Mouse (Mus musculus) cerebellum, postnatal 4 days (tissue): ENCODE data around the gene Lrrc29.

Source experiments
- DNase-seq, 2 experiments: peaks; one replicate each; pipeline ENCODE4 v3.0.0; 2022; ENCODE audit warnings: low spot score in 2 of 2, mixed read lengths in 1 of 2

The Lrrc29 gene

GRCm38 (mm10) chr8:105290554-105291314, 35.3 kb downstream of the Lrrc29 start:
- peak; percentile 81 to 92 for DNase-seq

GRCm38 (mm10) chr8:105289805-105290460, 36.1 kb downstream of the Lrrc29 start, which contains the start of gene 4931428F04Rik:
TSS of gene 4931428F04Rik (minus strand) at chr8:105289864.
- DNase-seq, result peak in 1 of 2 experiments; percentile 64

GRCm38 (mm10) chr8:105288958-105289732, 36.9 kb downstream of the Lrrc29 start:
- DNase-seq, result peak; percentile 90 to 97

- DNase-seq, result no peak
These were observed 37.8 kb downstream of the Lrrc29 start for GRCm38 (mm10) chr8:105288231-105288630.

GRCm38 (mm10) chr8:105286907-105287306, 39.2 kb downstream of the Lrrc29 start:
- DNase-seq, result no peak

- DNase-seq, result no peak
These were observed 40.6 kb downstream of the Lrrc29 start for GRCm38 (mm10) chr8:105285514-105285913.

- no peak for DNase-seq
These were observed 43.0 kb downstream of the Lrrc29 start for GRCm38 (mm10) chr8:105283074-105283473.

- DNase-seq, result no peak
These were observed 43.8 kb downstream of the Lrrc29 start for GRCm38 (mm10) chr8:105282239-105282638.

- DNase-seq, result no peak
These were observed 44.3 kb downstream of the Lrrc29 start for GRCm38 (mm10) chr8:105281821-105282220.

GRCm38 (mm10) chr8:105280567-105280966, 45.5 kb downstream of the Lrrc29 start:
- DNase-seq, result no peak

GRCm38 (mm10) chr8:105278911-105279334, 47.2 kb downstream of the Lrrc29 start:
- DNase-seq, result peak; percentile 52 to 80

GRCm38 (mm10) chr8:105276292-105277120, 49.6 kb downstream of the Lrrc29 start:
- DNase-seq, result no peak

GRCm38 (mm10) chr8:105275840-105276239, 50.2 kb downstream of the Lrrc29 start, which contains the start of gene Nol3:
TSS of gene Nol3 (plus strand) at chr8:105276140.
- no peak for DNase-seq

GRCm38 (mm10) chr8:105275387-105275786, 50.7 kb downstream of the Lrrc29 start:
- DNase-seq, result no peak

GRCm38 (mm10) chr8:105270916-105271186, 55.2 kb downstream of the Lrrc29 start:
- DNase-seq, result no peak

- no peak for DNase-seq
These were observed 55.8 kb downstream of the Lrrc29 start for GRCm38 (mm10) chr8:105270101-105270915.

- no peak for DNase-seq
These were observed 56.6 kb downstream of the Lrrc29 start, which contains the start of gene Hsf4 for GRCm38 (mm10) chr8:105269461-105269947. TSS of gene Hsf4 (plus strand) at chr8:105269801.

- no peak for DNase-seq
These were observed 57.0 kb downstream of the Lrrc29 start for GRCm38 (mm10) chr8:105269075-105269458.

GRCm38 (mm10) chr8:105268342-105269074, 57.6 kb downstream of the Lrrc29 start:
- peak; percentile 51 to 75 for DNase-seq

GRCm38 (mm10) chr8:105266775-105267174, 59.3 kb downstream of the Lrrc29 start:
- no peak for DNase-seq
